Mouse (Mus musculus): Measurements from ENCODE around the gene Pcp4l1.
"Not testable (repeated sequence)": the region's sequence is repeated elsewhere in the genome, so short reads cannot be mapped to it uniquely, and the experiment has no call there.

The Pcp4l1 gene

GRCm38 (mm10) chr1:171187851-171188700 lies 8.0 kb downstream of the Pcp4l1 start:
- DNase-seq, result no peak

GRCm38 (mm10) chr1:171185655-171186054 lies 10.4 kb downstream of the Pcp4l1 start:
- DNase-seq, result no peak

GRCm38 (mm10) chr1:171184314-171184713 lies 11.8 kb downstream of the Pcp4l1 start:
- DNase-seq, result no peak

GRCm38 (mm10) chr1:171183620-171184019 lies 12.4 kb downstream of the Pcp4l1 start:
- no peak for DNase-seq

- no peak for DNase-seq
Measured at GRCm38 (mm10) chr1:171183025-171183424, 13.0 kb downstream of the Pcp4l1 start.

GRCm38 (mm10) chr1:171179487-171180171 lies 16.4 kb downstream of the Pcp4l1 start:
- DNase-seq, result no peak

- DNase-seq, result no peak
Measured at GRCm38 (mm10) chr1:171172779-171173178, 23.3 kb downstream of the Pcp4l1 start.

- DNase-seq, result no peak
Measured at GRCm38 (mm10) chr1:171171138-171171537, 24.9 kb downstream of the Pcp4l1 start.

- DNase-seq, result no peak
Measured at GRCm38 (mm10) chr1:171169913-171170312, 26.2 kb downstream of the Pcp4l1 start.

- no peak for DNase-seq
Measured at GRCm38 (mm10) chr1:171168906-171169305, 27.2 kb downstream of the Pcp4l1 start.

GRCm38 (mm10) chr1:171165629-171166345 lies 30.3 kb downstream of the Pcp4l1 start:
- no peak for DNase-seq

GRCm38 (mm10) chr1:171164258-171164657 lies 31.8 kb downstream of the Pcp4l1 start:
- no peak for DNase-seq

GRCm38 (mm10) chr1:171162526-171162925 lies 33.5 kb downstream of the Pcp4l1 start:
- DNase-seq, result no peak

- no peak for DNase-seq
Measured at GRCm38 (mm10) chr1:171159485-171159975, 36.5 kb downstream of the Pcp4l1 start.

- DNase-seq, result no peak
Measured at GRCm38 (mm10) chr1:171157965-171158364, 38.1 kb downstream of the Pcp4l1 start.

- no peak for DNase-seq
Measured at GRCm38 (mm10) chr1:171156644-171157043, 39.4 kb downstream of the Pcp4l1 start.

GRCm38 (mm10) chr1:171151966-171152365 lies 44.1 kb downstream of the Pcp4l1 start:
- peak; percentile 26 for DNase-seq

GRCm38 (mm10) chr1:171150838-171151391 lies 45.2 kb downstream of the Pcp4l1 start:
- peak; percentile 63 for DNase-seq

- peak; percentile 95 for DNase-seq
Measured at GRCm38 (mm10) chr1:171149974-171150760, 45.9 kb downstream of the Pcp4l1 start, which contains the start of the genes Sdhc and Mpz. Gene Sdhc (minus strand): TSS chr1:171150603. Gene Mpz (plus strand): TSS chr1:171150711.

- DNase-seq, result peak; percentile 32
Measured at GRCm38 (mm10) chr1:171142981-171143380, 53.1 kb downstream of the Pcp4l1 start.

GRCm38 (mm10) chr1:171137486-171138155 lies 58.4 kb downstream of the Pcp4l1 start:
- DNase-seq, result not testable (repeated sequence)
